Mouse (Mus musculus) cerebellum, adult 2 months (tissue): ENCODE measurements around the gene Arhgef15. TPM values are rescaled to one million over a fixed set of nuclear protein-coding genes. Genes with fewer than 3 reads are reported as not detected.

Experiments
- DNase-seq, 2 experiments: peaks; one replicate each; pipeline ENCODE4 v3.0.0; 2021
- H3K27ac ChIP-seq: fragments of 200-500 bp; 2 replicates; pipeline ENCODE4 v1.5.1; 2012; ENCODE audit warnings: low read length, control low read depth, inconsistent platforms; ENCODE audit not compliant: insufficient read depth
- H3K27me3 ChIP-seq: fragments of 200-500 bp; 2 replicates; pipeline ENCODE4 v1.6.1; 2012; ENCODE audit warnings: inconsistent platforms, mild to moderate bottlenecking, low read length, moderate library complexity; ENCODE audit not compliant: control insufficient read depth, insufficient read depth
- H3K4me1 ChIP-seq: fragments of 200-500 bp; 2 replicates; pipeline ENCODE4 v1.6.1; 2011; ENCODE audit warnings: low read length; ENCODE audit not compliant: control insufficient read depth, insufficient read depth
- H3K4me3 ChIP-seq: fragments of 200-500 bp; replicated peaks from 2 replicates; pipeline ENCODE3; 2011; ENCODE audit warnings: mild to moderate bottlenecking, low read depth, low read length, control low read depth; ENCODE audit not compliant: insufficient read depth
- CTCF ChIP-seq: fragments of 200-500 bp; IDR thresholded peaks from 2 replicates; pipeline ENCODE4 v1.5.1; 2011; ENCODE audit warnings: low read depth, mild to moderate bottlenecking, control low read depth, low read length, moderate library complexity, borderline replicate concordance; ENCODE audit not compliant: insufficient read depth
- POLR2A ChIP-seq: fragments of 200-500 bp; IDR thresholded peaks from 2 replicates; pipeline ENCODE4 v1.6.1; 2011; ENCODE audit warnings: low read length, control low read depth, borderline replicate concordance; ENCODE audit not compliant: insufficient read depth
- WGBS: fragments of 180-500 bp; shearing (Covaris S2); methylation state at CpG from one replicate; pipeline ENCODE4 v1.1.7; 2018; 5-methylcytosine and 5-hydroxymethylcytosine counted together
- polyA plus RNA-seq: library from polyadenylated mRNA; depleted of rRNA; stranded (reverse); fragments of >200 nt; gene quantifications from 2 replicates; pipeline ENCODE4 v1.2.3, GENCODE M21; 2012; rRNA removed

Gene Arhgef15
- polyA plus RNA-seq, 1 experiment: 34.7 TPM

DNA sequence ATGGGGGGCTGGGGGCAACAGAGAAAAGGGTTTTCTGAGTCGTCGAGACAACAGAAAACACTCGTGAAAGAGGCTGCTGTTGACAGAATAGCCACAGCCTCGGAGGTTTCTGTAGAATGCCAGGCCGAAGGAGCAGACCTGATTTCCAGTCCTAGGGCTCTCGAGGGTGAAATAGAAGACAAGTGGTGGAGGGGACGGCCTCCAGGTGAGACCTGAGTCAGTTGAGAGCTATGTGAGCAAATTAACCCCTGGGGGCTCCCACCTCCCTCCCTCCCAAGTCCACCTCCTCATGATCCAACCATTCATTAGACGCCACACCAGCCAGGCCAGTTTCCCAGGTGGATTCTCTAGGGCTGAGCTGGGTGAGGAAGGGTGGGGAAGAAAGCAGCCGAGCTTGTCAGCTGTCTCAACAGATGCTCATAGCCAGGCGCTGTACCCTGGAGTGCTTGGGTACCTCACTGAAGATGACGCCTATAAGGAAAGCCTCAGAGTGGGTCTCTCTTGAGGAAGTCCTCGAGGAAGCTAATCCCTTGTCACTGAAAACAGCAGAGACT, 63.3 kb downstream of the Arhgef15 start:
- H3K27me3 ChIP-seq: no peaks in the 10 kb centered on the region
- WGBS: 67% methylated on average over 12 of the region's 12 CpGs
- TF ChIP-seq POLR2A (no peak), CTCF (no peak)
- DNase-seq: no peak
- H3K27ac ChIP-seq: no peak overlapping the region
- H3K4me3 ChIP-seq: no peak overlapping the region
- no peaks in the 10 kb centered on the region for H3K4me1 ChIP-seq

Other genes with a start within 250 kb of the Arhgef15 start
- 91.1 and 103 TPM in 2 replicates for gene Ndel1, start 85.6 kb downstream of the Arhgef15 start, polyA plus RNA-seq
- 0.05 TPM in 1 of 2 replicates, not detected in the other for gene Rnf222, start 68.9 kb downstream of the Arhgef15 start, polyA plus RNA-seq
- gene Rpl26, start 55.9 kb downstream of the Arhgef15 start, polyA plus RNA-seq: 1,554 and 1,707 TPM in 2 replicates
- 1.0 and 1.1 TPM in 2 replicates for gene Odf4, start 30.4 kb downstream of the Arhgef15 start, polyA plus RNA-seq
- 11.5 and 12.1 TPM in 2 replicates for gene Slc25a35, start 10.7 kb upstream of the Arhgef15 start, polyA plus RNA-seq
- 54.4 and 55.5 TPM in 2 replicates for gene Rangrf, start 17.7 kb upstream of the Arhgef15 start, polyA plus RNA-seq
- gene Pfas, start 51.0 kb upstream of the Arhgef15 start, polyA plus RNA-seq: 23.1 and 23.2 TPM in 2 replicates
- 44.1 and 46.3 TPM in 2 replicates for gene Ctc1, start 58.4 kb upstream of the Arhgef15 start, polyA plus RNA-seq
- gene Aurkb, start 88.2 kb upstream of the Arhgef15 start, polyA plus RNA-seq: 0.51 and 0.55 TPM in 2 replicates
- 34.9 and 36.7 TPM in 2 replicates for gene Borcs6, start 102.2 kb upstream of the Arhgef15 start, polyA plus RNA-seq
- gene Tmem107, start 113.3 kb upstream of the Arhgef15 start, polyA plus RNA-seq: 13.4 and 15.8 TPM in 2 replicates
- 672 and 700 TPM in 2 replicates for gene Vamp2, start 131.0 kb upstream of the Arhgef15 start, polyA plus RNA-seq
- gene Per1, start 137.7 kb upstream of the Arhgef15 start, polyA plus RNA-seq: 34.4 and 37.2 TPM in 2 replicates
- gene Hes7, start 162.9 kb upstream of the Arhgef15 start, polyA plus RNA-seq: 0.44 and 0.59 TPM in 2 replicates
- 1.3 and 1.4 TPM in 2 replicates for gene 9130213A22Rik, start 165.1 kb upstream of the Arhgef15 start, polyA plus RNA-seq
- gene Aloxe3, start 168.4 kb upstream of the Arhgef15 start, polyA plus RNA-seq: 10.8 and 16.0 TPM in 2 replicates
- gene Alox12b, start 199.5 kb upstream of the Arhgef15 start, polyA plus RNA-seq: 0.59 and 0.60 TPM in 2 replicates
- 5.2 and 5.5 TPM in 2 replicates for gene Alox8, start 240.4 kb upstream of the Arhgef15 start, polyA plus RNA-seq